Mouse (Mus musculus): ENCODE measurements around the gene Psen2.
A peak's percentile ranks its signal among the peaks of the same experiment; 100 is the strongest.

The Psen2 gene

GRCm38 (mm10) chr1:180274725-180275308 lies 11.6 kb upstream of the Psen2 start:
- peak; percentile 48 for DNase-seq (ENCODE audit: low spot score)

GRCm38 (mm10) chr1:180269033-180269432 lies 5.8 kb upstream of the Psen2 start:
- DNase-seq (ENCODE audit: low spot score) = no peak

- DNase-seq (ENCODE audit: low spot score) = peak; percentile 93
Observed at GRCm38 (mm10) chr1:180268249-180269031, 5.2 kb upstream of the Psen2 start.

- DNase-seq (ENCODE audit: low spot score) = no peak
Observed at GRCm38 (mm10) chr1:180267151-180267550, 3.9 kb upstream of the Psen2 start.

- peak; percentile 63 for DNase-seq (ENCODE audit: low spot score)
Observed at GRCm38 (mm10) chr1:180265399-180265798, 2.2 kb upstream of the Psen2 start.

GRCm38 (mm10) chr1:180264851-180265250 lies 1.6 kb upstream of the Psen2 start:
- no peak for DNase-seq (ENCODE audit: low spot score)

GRCm38 (mm10) chr1:180264389-180264788 lies 1.2 kb upstream of the Psen2 start:
- no peak for DNase-seq (ENCODE audit: low spot score)

GRCm38 (mm10) chr1:180261857-180262570 lies 1.2 kb downstream of the Psen2 start:
- no peak for DNase-seq (ENCODE audit: low spot score)

- DNase-seq (ENCODE audit: low spot score) = no peak
Observed at GRCm38 (mm10) chr1:180261415-180261814, 1.8 kb downstream of the Psen2 start.

GRCm38 (mm10) chr1:180260886-180261285 lies 2.4 kb downstream of the Psen2 start:
- no peak for DNase-seq (ENCODE audit: low spot score)

- no peak for DNase-seq (ENCODE audit: low spot score)
Observed at GRCm38 (mm10) chr1:180259753-180260152, 3.5 kb downstream of the Psen2 start.

GRCm38 (mm10) chr1:180257446-180257845 lies 5.8 kb downstream of the Psen2 start:
- DNase-seq (ENCODE audit: low spot score) = no peak

- no peak for DNase-seq (ENCODE audit: low spot score)
Observed at GRCm38 (mm10) chr1:180256866-180257265, 6.4 kb downstream of the Psen2 start.

- DNase-seq (ENCODE audit: low spot score) = peak; percentile 96
Observed at GRCm38 (mm10) chr1:180256138-180256674, 7.0 kb downstream of the Psen2 start.

GRCm38 (mm10) chr1:180255294-180256117 lies 7.7 kb downstream of the Psen2 start:
- DNase-seq (ENCODE audit: low spot score) = no peak

- DNase-seq (ENCODE audit: low spot score) = no peak
Observed at GRCm38 (mm10) chr1:180254316-180254715, 8.9 kb downstream of the Psen2 start.

GRCm38 (mm10) chr1:180252656-180253190 lies 10.5 kb downstream of the Psen2 start:
- DNase-seq (ENCODE audit: low spot score) = no peak

- DNase-seq (ENCODE audit: low spot score) = no peak
Observed at GRCm38 (mm10) chr1:180251176-180252048, 11.8 kb downstream of the Psen2 start.

- DNase-seq (ENCODE audit: low spot score) = no peak
Observed at GRCm38 (mm10) chr1:180250441-180250830, 12.8 kb downstream of the Psen2 start.

- peak; percentile 66 for DNase-seq (ENCODE audit: low spot score)
Observed at GRCm38 (mm10) chr1:180249666-180250440, 13.4 kb downstream of the Psen2 start.

Measured in lung, postnatal 25 days (tissue).